Mouse (Mus musculus): Measurements from ENCODE around the gene Uba2.
"Not testable (repeated sequence)": the region's sequence is repeated elsewhere in the genome, so short reads cannot be mapped to it uniquely, and the experiment has no call there.

The Uba2 gene

DNA sequence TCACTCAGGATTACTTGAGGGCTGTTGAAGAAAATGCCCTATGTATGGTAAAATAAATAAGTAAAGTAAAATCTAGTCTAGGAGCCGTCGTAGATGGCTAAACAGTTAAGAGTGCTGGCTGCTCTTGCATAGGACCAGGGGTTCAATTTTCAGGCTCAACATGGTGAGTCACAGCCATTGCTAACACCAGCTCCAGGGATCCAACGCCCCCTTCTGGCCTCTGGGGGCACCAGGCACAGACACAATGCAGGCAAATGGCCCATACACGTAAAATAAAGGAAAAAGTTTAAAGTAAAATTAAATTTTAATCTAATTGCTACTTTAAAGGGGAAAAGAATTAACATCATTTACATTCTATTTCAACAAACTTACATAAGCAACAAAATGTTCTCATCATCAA, 2.5 kb downstream of the Uba2 start:
- in situ Hi-C loops (cut with MboI) = no loop called here

DNA sequence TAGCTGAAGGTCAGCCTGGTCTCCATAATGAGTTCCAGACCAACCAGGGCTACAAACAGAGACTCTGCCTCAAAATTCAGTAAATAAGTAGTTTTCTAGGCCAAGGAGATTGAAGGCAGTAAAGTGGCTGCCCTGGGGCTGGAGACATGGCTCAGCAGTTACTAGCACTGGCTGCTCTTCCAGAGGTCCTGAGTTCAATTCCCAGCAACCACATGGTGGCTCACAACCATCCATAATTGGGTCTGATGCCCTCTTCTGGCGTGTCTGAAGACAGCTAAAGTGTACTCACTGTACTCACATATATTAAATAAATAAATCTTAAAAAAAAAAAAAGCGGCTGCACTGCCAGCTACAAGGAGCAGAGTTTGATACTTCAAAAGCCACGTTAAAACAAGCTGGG, 3.4 kb downstream of the Uba2 start:
- in situ Hi-C loops (cut with MboI) = no loop called here

DNA sequence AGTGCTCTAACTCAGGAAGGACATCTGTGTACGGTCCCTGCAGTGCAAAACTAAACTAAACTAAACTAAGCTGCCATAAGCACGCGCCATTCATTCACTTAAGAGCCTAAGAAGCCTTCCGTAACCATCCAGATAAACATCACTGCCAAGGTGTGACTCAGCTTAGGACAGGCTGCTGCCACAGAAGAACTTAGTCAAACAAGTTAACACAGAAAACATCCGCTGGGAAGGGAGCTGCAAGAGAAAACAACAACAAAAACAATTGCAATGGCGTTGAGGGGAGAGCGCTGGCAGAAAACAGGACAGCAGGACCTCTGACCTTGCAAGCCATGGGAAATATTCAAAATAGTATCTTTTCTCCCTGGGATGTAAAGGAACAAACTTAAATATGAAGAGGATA, 4.7 kb downstream of the Uba2 start:
- in situ Hi-C loops (cut with MboI) = no loop called here

DNA sequence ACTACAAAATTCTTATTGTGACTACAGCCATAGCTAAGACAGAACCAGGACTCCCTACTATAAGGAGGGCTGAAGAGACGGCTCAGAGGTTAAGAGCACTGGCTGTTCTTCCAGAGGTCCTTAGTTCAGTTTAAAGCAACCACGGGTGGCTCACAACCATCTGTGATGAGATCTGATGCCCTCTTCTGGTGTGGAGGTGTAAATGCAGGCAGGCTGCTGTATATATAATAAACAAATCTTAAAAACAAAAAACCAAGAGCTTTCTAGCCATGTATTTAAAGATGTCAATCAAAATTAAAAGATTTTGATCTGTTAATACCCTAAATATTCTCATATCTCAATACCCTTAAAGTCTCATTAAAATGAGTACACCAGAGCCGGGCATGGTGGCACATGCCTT, 10.2 kb downstream of the Uba2 start:
- in situ Hi-C loops (cut with MboI) = no loop called here

DNA sequence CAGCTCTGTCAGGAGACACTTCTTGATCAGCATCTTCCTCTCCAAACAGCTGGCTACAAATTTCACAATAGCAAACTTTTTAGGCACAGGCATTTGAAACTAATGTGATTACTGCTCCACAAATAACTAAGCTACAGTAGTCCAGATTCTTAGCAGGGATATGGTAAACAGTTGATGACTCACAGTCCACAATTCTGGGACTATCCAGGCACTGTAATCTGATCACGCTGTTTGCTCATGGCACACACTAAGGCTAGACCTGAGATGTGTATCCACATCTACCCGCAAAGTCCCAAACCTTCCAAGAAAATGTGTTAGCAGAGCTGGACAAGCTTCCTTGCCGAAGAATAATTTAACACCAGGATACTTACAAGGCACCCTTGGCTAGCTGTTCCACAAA, 11.4 kb downstream of the Uba2 start:
- in situ Hi-C loops (cut with MboI) = no loop called here

DNA sequence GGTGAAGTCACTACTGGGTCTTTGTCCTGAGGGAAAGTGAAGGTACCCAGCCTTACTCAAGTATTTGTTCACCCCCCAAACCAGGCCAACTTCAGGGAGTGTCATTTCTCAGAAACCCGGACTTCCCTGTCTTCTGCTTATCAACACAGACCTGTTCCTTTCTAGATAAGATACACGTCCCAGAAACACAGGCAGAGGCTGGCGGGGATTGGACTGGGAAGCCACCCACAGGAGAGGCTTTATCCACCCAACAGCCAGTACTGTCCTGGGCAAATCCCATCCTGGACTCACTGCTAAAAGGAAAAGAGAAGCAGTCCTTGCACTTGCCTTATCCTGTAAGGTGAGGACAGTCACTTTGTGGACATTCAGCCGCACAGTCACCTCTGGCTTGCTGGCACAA, 22.2 kb downstream of the Uba2 start:
- in situ Hi-C loops (cut with MboI) = no loop called here

DNA sequence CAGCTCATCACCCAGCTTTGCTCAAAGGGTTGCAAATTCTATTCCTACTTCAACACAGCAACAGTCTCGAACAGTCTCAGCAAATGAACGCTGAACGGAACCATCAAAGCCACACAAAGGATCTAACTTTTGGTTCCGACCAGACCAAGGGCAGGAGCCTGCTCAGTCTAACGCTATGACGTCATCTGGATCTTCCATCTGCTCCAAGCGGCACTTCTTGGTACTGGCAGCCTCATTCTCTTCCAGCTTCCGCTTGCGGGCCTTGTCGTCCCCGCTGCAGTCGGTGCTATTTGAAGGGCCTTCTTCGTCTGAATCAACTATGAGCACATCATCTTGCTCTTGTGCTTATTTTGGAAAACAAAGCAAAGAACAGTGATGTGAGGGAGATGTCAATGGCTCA, 28.3 kb downstream of the Uba2 start:
- in situ Hi-C loops (cut with MboI) = no loop called here

DNA sequence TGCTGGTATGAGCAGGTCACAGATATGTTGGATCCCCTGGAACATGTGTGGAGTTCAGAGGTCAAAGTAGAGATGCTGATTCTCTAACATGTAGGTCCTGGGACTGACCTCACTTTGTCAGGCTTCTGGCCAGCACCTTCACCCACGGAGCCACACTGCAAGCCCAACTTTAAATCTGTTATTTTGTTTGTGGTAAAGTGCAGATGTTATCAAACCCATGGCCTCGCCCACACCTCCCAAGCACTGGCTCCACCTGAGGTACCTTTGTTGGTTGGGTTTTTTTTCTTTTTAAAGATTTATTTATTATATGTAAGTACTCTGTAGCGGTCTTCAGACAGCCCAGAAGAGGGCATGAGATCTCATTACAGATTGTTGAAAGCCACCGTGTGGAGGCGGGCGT, 29.9 kb downstream of the Uba2 start:
- in situ Hi-C loops (cut with MboI) = no loop called here

DNA sequence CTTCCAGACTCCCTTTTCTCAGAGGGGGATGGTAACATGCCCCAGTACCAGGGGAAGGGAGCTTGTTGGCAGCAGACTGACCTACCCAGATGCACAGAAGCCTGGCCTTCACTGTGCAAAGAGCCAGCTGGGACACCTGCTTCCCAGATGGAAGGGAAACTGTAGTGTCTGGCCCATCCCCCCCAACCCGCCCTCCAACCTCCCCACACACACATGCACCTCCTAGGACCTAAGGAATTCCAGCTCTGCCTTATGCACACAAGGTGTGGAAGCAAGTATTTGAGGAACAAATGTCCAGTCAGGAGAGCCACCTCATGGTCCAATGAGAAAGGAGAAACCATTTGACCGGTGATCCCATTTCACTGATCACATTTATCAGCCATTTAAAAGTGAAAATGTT, 35.1 kb downstream of the Uba2 start:
- in situ Hi-C loops (cut with MboI) = no loop called here

DNA sequence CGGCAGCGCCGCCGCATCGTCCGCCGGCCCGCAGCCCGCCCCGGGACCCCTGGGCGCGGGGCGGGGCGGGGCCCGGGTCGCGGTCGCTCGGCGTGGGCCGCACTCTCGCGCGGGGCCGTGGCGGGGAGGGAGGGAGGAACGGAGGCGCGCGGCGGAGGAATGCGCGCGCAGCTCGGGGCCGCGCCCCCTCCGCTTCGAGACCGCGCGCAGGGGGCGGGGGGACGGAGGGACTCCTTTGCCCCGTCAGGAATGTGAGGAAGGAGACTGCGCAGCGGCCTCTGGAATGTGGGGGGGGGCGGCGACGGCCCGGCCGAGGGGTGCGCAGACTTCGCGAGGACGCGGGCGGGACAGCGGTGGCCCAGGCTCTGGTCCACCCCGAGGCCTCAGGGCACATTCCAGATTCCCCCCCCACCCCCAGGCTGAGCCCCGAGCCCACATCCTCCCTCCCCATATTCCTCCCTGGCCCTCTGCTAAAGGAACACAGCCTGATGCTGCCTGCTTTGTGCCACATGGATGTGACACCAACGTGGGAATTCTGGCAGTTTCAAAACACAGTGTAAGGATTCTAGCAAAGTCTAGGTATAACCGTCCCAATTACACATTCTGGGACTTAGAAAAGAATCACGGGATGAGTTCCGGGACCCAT, 36.2 kb downstream of the Uba2 start, which contains the start of gene Wtip:
Gene Wtip, minus strand, starts transcription at position 152 of the 646 bp plus-strand sequence.
- in situ Hi-C loops (cut with MboI) = no loop called here

DNA sequence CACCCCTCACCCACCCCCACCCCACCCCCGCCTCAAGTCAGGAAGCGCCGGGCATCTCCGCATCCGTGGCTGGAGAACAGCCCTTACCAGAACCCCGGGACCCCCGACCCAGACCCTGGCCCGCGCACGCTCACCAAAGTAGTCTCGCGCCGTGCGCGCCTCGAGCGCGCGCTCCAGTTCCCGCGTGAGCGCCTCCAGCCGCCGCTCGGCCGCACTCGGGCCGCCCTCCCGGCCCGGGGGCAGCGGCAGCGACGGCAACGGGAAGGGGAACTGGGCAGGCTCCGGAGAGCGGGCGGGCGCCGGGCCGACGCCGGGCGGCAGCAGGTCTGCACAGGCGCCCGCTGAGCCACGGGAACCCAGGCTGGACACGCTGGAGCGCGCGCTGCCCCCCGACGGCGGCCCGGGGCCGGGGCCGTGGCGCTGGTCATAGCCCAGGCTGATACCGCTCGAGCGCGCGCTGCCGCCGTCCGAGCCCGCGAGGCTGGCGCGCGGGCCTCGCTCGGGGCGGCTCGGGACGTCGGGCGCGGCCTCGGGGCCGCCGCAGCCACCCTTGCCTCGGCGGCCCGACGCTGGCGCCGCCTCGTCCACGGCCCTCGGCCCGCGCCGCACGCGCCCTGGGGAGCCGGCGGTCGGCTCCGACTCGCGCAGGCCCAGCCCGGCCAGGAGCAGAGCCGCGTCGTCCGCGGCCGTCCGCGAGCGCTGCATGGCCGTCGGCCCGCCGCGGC, 36.9 kb downstream of the Uba2 start:
- in situ Hi-C loops (cut with MboI) = no loop called here

DNA sequence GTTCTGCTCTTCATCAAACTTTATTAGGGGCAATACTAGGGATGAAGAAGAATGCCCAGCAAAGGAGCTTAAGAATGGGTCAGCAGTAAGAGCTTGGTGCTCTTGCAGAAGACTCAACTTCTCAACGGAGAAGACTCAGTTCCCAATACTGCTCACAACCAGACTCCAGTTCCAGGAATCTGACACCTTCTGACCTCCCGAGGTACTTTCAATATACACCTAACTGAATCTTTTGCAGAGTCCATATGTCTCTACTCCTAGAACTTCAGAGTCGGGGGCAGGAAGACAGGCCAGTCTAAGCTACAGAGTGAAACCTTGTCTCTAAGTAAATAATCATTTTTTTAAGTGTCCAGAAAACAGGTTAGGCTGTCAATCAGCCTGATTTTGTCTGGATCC, 37.4 kb downstream of the Uba2 start:
- in situ Hi-C loops (cut with MboI) = no loop called here

DNA sequence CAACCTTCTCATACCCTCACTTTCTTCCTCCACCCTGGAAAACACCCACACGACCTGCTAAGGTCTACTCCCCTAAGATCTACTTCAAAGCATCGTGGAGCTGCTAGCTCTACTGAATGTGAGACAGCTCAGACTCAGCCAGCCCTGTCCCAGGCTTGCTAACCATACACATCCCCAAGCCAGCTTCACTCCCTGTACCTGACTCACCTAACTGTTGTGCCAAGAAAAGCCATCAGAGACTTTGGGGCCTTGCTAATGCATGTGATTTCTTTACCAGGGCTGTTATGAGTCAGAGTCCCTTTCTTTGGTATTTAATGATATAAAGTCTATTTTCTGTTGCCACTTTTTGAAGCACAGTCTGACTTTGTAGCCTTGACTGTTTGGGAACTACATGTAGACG, 38.3 kb downstream of the Uba2 start:
- in situ Hi-C loops (cut with MboI) = no loop called here

DNA sequence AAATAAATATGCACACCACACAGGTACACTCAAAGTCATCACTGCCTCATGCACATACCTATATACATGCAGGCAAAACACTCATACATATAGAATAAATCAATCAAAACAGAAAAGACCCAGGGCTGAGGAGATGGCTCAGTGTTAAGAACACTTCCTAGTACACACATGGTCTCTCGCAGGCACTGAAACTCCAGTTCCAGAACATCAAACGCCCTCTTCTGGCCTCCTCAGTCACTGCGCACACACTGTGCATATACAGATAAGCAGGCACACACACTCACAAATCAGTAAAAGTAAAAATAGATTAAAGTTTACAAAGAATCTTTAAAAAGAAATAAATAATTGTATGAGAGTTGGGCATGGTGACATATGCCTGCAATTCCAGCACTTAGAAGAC, 43.1 kb downstream of the Uba2 start:
- in situ Hi-C loops (cut with MboI) = no loop called here

DNA sequence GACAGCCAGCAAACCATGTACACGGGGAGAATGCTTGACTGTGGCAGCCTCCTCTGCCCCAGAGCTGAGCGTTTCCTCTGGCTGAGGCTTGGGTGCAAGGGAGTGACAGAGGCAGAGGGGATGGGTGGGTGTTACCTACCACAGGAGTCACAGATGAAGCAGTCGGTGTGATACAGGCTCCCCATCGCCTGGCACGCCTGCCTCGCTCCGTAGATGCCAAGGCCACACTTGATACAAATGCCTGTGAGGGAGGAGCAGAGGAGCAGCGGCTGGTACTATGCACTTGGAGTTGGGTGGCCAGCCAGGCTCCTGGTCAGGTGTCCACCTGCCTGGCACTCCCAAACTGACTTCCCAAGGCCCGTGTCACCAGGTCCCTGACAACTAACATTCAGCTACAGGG, 44.1 kb downstream of the Uba2 start:
- in situ Hi-C loops (cut with MboI) = no loop called here

DNA sequence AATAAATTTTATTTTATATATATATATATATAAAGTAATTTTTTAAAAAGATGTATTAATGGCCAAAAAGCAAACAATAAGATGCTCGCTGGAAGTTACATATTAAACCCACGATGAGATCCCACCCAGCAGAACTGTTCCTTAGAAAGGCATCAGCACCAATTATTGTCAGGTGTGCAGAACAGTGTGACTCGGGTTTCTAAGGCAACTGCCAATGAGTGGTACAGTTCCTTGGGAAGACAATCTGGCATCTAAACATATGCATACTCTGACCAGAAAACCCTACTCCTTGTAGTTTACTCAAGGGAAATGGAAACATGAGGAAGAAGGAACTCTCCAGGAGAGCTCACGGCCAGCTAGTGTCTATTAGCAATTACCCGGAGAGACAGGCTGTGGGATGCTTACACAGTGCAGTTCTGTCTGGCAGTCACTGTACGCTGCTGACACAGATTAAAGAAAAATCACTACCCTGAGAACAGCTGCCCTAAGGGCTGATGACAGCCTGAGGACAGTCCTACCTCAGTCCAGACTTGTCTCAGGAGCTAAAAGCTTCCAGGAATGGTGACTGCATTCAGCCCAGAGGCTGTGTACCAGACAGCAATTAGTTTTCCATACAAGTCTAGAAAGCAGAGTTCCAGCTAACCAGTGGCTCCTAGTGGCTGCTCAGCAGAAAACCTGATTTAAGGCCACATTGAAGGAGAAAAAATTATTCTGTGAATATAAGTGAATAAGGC, 46.2 kb downstream of the Uba2 start:
- in situ Hi-C loops (cut with MboI) = no loop called here

DNA sequence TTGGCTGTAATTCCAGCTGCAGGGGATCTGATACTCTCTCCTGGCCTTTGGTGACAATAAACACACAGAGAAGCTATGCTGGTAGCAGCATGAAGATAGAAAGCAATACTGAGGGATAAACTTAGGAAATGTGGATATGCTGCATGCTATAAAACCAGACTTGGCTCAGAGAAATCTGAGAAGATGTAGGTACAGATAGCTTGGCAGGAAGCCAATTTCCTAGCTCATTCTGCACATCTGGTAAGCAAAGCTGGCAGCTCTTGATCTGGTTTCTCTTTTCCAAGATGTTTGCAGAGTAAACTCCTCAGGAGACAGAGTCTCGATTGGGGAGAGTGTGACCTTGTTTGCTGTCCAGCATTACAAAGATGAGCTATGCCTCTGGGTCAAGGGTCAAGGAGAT, 48.8 kb downstream of the Uba2 start:
- in situ Hi-C loops (cut with MboI) = not testable (repeated sequence)

DNA sequence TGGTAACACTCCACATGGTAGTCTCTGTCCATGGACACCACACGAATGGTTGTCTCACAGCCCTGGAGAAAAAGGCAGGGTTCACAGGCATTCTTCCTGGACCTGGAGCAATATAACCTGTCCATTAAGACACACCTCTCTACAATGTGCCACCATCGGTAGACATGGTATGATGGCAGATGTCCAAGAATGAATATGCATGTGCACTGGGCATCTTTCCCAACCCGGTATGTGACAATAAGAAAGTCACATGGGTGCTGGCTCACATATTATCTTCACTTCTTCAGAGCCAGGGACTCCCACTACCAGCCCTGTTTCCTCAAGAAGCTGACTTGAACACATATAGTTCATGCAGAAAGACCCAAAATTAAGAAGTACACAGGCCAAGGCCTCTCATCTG, 52.8 kb downstream of the Uba2 start:
- in situ Hi-C loops (cut with MboI) = no loop called here

DNA sequence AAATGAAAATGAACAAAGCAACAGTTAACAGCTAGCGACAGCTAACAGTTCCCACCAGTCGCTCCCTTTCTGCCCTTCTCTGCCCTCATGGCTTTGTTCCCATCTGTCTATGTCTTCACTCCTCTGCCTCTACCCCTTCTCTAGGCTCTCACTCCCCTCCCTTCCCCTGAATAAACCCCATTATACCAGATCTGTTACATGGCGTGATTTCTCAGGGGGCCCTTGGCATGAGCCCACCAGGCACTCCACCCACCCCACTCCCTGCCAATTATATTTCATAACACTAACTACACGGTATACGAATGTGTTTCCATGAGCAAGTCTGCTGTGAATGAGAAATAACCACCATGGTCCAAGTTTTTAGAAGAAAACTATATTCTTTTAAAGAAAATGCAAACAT, 60.2 kb downstream of the Uba2 start:
- in situ Hi-C loops (cut with MboI) = no loop called here

DNA sequence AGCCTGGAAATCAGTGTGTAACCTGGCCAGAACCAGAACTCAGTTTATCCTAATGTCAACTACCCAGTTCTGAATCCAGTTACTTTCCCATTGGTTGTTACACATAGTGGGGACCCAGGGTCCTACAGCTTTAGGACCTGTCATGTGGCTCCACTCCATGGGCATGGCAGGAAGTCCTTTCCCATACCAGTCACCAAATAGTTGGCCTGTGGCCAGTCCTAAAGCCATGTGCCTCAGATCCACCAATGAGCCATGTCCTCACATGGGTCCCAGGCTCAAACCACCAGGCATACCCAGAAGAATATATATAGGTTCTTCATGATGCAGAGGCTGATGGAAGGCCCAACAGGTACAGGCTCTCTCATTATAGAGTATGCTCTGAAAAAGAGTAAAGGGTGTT, 68.1 kb downstream of the Uba2 start:
- in situ Hi-C loops (cut with MboI) = no loop called here

DNA sequence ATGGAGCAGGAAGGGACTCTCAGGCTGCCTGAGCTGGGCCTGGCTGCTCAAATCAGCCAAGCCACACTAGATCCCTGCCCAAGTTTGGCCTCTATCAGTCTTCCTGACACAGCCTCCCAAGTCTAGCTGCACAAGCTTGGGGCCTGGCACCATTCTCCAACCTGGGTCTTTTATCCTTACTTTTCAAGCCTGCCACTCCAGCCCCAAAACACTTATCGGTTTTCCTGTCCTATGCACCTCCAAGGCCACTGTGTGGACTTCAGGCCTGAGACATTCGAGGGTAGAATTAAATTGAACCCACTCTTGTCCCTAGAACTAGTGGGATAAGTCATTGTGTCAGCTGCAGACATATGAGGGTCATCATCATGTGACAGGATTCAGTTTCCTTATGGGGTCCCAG, 69.4 kb downstream of the Uba2 start:
- in situ Hi-C loops (cut with MboI) = no loop called here

DNA sequence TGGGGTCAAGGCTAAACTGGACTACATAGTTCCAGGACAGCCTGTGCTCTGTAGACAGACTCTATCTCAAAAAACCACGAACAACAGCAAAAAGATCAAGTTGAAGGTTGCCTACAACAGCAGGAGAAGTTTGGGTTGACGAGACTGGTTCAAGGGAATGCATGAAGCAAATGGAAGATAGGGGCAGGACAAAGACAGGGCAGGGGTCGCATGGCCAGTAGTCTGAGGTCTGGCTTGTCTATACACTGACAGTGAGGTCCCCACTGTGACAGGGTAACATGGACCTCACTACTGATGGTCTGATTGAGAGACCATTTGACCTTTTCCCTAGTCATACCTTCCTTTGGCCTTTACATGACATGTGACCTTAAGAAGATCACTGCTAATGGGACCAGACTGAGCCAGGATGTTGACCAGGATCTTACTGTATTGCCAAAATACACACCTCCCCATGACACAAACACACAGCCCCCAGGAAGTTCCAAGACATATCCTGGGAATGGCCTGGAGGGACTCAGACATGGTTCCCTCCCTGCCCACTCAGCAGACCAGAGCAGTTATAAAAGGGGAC, 74.4 kb downstream of the Uba2 start, which contains the start of gene Scgb1b30:
Gene Scgb1b30, plus strand, starts transcription at position 521 of the 571 bp plus-strand sequence.
- in situ Hi-C loops (cut with MboI) = no loop called here
